Mouse (Mus musculus) cerebral cortex, adult 2 months (tissue): ENCODE data around the gene Mon2.

Experiments used
- WGBS: fragments of 180-500 bp; shearing (Covaris S2); methylation state at CpG from one replicate; pipeline ENCODE4 v1.1.7; 2018; 5-methylcytosine and 5-hydroxymethylcytosine counted together

Gene Mon2

DNA sequence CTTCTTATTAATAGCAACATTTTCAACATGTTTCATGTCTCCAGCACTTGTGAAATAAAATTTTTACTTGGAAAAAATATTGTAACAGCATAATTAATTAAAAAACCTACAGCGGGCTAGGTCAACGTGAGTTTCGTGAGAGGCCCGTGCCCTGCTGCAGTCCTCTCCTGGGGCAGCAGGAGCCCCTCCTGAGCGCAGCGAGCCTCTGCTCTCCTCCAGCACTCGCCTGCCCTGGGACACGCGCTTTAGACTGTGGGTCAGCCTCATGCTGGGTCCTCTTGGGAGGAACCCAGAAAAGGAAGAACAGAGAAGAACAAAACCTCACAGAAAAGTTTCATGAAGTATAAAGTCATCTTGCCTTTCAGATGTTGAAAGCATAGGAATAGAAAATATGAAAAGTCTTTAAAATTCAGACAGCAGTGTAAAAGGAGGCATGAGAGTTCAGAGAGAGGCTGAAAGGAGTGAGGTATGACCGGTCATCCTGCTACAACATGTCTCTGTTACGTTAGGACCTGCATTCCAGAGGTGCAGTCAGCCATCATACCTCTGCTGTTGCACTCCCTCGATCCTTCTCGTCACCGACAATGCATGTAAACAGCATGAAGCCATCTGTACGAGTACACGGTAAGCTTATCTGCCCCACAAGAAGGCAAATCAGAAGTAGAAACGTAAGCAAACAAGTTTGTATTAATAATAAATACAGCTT, 81.8 kb downstream of the Mon2 start:
- WGBS, result 75% methylated on average over 17 of the region's 17 CpGs

DNA sequence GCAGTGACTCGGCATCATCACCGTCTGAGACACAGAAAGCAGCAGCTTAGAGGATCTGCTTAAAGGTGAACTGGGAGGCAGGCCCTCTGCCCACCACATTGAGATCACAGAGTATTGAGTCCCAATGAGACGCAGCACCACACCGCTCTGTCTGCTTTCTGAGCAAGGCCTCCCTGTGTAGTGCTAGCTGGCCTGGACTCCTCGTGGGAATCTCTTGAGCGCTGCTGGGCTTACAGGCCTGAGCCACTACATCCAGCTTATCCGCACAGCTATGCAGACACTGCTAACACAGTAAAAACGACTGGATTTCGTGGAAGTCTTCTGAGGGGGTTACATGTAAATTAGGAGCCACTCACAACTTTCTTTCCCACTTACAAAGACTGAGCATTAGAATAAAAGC, 84.7 kb downstream of the Mon2 start:
- WGBS, result 41% methylated on average over 9 of the region's 9 CpGs

DNA sequence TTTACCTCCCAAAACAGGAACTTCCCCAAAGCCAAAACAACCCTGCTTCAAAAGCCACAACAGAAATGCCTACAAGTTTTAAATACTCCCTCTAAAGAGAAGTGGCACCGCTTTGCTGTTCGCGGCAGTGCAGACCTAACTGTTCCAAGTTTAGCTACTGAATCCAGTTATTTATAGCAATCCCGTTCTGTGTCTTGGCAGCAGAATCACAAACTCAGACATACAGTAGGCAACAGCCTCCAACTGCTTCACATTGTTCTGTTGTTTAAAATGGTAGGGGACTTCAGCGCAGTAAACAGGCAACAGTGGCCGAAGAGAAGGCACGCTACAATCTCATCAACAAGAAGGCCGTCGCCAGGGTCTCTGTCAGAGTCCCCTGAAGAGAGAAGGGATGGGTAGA, 85.3 kb downstream of the Mon2 start:
- WGBS, result 20% methylated on average over 9 of the region's 9 CpGs

DNA sequence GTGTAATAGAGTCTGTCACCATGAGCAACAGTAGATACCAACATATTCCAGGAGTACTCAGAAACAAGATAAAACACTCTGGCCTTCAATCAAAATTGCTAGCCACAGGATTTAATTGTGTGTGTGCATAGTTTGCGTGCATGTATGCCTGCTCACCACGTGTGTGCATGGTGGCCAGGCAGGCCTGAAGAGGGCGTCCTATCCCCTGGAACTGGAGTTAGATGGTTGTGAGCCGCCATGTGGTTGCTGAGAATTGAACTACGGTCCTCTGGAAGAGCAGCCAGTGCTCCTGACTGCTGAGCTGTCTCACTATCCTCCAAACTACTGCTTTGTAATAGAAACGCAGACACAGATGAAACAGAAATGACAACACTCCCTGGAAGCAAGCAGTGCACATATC, 85.7 kb downstream of the Mon2 start:
- WGBS, result 41% methylated on average over 6 of the region's 6 CpGs

DNA sequence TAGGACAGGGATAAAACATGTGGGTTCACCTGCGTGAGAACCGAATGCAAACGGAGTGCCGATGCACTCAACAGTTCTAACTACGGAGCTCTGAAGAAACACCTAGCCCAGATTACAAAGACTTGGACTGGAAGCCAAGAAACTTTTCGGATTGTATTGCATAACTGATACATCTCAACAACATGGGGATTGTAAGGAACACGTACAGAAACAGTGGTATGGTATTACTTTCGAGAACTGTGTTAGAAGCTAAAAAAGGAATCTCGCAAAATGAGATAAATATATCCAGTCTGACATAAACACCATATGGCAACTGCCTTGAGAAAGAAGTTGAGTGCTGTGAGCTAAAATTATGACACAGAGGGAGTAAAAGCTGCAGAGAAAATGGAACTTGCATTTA, 86.4 kb downstream of the Mon2 start:
- WGBS, result 49% methylated on average over 9 of the region's 9 CpGs

DNA sequence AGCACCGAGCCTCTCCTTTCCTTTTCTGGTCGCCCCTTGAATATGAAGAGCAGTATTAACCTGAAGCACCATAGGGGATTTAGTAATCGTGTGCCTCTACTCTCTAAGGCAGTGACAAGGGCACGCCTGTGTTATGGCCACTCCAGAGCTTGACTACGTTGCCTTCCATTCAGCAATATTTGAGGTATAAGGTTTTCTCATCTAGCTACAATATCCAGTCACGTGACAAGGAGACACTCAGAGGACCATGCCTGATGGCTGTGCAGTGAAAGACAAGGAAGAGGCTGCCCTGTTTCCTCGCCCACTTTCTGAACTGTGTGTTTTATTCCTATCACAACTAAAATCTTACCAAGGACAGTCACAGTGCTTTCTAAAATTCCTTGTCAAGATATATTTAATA, 87.9 kb downstream of the Mon2 start:
- 50% methylated on average over 7 of the region's 7 CpGs for WGBS

DNA sequence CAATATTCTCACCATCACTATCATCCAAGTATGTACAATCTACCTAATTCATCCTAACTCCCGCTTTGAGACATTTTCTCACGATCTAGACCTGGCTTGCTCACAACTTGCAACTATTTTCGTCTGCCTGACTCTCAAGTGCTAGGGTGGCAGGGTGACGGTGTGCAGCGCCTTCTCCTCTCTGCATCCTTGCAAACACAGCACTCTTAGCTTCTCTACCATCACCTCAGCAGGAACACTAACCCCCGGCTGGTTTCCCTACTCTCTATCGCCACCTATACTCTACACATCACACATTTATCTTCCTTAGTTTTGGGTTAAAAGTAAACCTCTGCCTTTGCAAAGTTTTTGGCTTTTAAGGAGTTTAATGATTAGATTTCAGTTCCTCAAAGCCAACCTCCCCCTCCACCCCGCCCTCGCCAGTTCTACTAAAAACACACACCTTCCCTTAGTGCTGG, 88.6 kb downstream of the Mon2 start:
- WGBS, result 10% methylated on average over 9 of the region's 9 CpGs

DNA sequence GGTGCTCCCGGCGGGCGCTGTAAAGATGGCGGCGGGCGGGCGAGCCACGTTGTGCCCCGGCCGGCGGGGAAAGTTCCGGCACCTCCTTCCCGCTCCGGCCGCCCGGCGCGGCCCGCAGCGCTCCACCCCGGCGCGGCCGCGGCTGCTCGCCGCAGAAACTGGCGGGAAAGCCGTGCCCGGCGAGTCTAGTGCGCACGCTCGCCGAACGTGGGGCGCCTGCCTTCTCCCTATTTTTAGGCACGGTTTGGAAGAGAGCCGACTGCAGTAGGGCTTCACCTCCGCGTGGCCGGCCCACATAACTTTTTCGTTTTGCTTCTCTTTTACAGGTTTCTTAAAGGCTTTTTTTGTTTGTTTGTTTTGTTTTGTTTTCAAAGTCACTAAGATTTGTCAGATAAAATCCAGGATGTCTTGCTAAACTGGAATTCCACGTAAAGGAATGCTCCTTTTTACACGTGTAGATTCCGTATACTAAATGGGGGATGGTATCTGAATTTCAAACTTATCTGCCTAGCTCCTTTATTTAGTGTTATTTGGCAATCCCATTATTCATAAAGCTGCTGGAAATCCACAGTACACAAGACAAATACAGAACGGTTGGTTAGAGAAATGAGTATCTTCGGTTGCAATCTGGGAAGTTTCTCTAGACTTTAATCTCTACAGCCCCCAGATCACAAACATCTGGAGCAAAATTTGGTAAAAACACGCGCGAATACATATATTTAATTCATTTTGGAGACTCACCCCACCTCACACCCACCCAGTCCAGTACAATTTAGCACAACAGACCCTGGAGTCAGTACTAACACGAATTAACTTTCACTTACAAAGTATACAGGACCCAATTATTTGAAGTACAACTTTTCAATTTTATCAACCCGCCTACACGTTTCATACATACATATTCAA, 89.7 kb downstream of the Mon2 start:
- 6% methylated on average over 54 of the region's 54 CpGs for WGBS

DNA sequence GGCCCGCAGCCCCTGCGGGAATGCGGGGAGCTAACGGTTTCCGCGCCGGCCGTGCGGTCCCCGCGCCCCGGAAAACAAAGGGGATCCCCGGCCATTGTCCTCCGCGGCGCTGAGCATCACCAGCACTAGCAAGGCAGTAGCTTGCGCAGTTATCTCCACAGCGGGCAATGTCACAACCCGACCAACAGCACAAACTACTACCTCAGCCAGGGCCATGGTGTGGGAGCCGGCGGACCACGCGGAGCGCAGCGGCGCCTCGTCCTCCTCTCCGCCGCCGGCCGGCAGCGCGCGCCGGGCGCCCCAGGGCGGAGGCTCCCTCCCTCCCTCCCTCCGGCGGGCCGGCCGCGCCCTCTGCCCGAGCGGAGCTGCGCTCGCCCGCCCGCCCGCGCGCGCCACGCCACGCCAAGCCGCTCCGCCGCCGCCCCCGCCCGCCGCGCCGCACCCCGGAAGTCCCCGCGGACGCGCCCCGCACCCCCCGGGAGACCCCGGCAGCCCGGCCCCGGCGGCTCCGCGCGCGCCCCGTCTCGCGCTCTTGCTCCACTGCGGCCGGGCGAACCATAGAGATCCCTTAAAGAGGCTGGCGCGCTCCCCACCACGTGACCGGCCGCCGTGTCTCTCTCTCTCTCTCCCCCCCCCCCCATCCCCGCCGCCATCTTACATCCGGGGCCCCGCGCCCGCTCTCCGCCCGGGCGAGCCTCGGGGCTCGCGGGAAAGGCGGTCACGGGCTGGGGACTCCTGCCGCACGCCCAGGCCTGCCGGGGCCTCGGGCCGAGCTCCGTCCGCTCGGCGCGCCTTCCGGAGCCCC, 90.6 kb downstream of the Mon2 start:
- 1% methylated on average over 96 of the region's 115 CpGs for WGBS

DNA sequence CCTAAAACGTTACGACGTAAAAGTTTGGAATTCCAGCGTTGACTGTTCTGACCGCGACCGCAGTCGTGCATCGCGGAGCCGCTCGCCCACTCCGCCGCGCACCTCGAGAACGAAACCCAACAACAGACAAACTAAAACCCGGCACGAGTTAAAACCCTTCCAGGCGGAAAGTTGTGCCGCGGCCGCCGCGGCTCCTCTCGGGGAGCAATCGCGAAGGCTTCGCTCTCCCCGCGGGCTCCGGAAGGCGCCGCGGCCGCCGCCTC, 91.1 kb downstream of the Mon2 start:
- under 1% methylated on average over 37 of the region's 37 CpGs for WGBS

DNA sequence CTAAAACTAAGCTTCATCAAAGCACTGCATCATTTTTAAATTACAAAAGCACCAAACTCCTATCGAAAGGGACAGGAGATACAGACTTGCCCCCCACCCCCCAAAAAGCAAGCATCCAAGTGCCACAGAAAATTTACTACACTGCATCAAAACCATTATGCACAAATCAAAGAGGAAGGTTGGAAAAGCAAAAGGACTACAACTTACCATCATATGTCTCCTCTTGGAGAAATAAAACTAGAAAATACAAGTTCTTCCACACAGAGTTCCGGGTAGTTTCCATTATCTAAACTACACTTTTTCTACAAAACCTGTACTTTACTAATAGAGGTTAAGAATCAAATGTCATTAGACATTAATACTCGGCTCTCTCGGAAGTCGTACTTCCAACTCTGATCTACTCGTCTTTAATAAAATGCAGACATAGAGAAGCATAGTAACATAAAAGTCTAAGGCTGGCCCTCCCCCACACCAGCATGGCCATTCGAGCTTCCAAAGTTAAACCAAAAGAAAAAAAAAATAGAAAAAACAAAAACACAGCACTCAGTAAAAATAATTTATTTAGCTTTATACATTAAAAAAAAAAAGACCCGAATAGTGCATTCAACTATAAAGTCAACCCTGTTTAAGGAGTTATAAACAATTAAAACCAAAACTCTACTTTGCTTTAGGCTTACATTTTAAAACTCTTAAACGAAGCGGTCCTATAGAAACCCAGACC, 91.6 kb downstream of the Mon2 start:
- WGBS, result 2% methylated on average over 10 of the region's 10 CpGs

DNA sequence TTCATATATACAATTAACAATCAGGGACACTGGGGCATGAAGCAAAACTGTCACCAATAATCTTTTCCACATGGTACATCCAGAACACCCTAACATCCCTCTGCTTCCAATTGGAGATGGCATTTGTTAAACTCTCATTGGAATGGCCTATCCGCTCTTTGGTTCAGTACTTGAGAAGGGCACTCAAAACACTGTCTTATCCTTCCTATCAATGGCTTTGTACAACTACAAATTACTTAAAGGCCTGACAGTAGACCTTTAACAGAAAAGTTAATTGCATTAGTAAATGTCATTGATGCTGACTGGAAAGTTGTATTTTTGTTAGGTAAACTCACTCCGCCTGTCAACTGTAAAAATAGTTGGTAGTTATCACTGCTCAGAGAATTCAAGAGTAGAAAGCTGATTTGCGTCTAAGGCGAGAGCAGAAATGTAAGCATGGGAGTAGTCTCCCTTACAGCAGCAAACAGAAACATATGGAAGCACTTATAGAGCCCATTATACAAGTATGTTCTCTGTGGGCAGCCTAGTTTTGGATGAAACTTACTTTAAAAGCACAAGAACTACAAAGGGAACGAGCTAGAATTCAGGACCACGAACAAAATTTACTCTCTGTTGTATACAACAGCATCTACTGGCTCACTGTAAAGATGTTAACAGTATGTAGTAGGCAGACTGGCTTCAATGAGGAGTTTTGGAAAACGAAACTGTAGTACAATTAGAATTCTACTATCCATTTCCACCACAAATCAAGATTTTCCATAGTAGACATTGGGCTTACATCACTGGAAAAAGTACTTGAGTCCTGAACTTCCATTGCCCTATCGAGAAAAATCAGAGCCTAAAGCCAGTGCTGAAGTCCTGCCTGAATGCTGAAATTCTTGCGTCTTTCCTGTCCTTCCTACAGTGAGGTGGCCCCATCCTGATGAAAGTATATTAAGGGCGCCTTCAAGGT, 92.5 kb downstream of the Mon2 start:
- WGBS, result 18% methylated on average over 10 of the region's 10 CpGs

DNA sequence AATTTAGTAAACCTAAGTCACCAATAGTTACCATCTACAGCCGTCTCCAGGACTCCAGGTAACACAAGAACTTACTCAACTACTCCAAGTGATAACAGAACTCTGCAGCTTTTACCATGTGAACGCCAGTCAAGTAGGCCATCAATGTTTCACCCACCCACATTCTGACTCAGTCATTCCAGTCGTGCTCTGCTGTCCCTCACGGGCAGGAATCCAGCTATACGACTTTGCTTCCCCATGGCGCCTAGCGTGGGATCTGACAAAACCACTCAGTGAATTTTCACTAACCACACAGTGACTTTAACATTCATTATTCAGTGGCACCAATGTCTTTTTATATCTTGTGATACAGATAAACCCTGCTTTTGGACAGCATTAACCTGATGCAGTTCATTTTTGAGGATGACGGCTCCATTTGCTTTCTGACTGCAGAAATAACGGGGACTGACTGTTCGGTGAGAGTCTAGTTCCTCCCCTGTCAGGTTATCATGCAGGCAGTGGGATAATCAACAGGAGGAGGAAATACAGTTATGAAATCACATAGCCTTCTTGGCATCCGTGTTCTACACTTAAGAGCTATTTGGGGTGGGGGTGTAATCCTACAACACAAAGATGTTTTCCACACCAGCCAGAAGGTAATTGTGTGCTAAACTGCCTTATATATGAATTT, 93.3 kb downstream of the Mon2 start:
- 27% methylated on average over 11 of the region's 11 CpGs for WGBS

DNA sequence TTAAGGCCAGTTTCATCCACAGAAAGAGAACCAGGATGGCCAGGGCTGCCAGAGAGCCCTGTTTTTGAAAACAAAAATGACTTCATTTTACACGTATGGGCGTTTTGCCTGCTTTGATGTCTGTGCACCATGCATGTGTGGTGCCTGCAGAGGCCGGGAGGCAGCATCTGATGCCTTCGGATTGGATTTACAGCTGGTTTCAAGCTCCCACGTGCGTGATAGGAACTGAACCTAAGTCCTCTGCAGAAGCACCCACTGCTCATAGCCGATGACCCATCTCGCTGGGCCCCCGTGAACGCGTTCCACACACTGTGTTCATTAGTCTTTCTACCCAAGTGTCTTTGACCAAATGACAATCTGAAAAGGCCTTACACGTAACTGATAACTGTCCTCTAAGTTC, 96.2 kb downstream of the Mon2 start:
- WGBS, result 95% methylated on average over 12 of the region's 12 CpGs

DNA sequence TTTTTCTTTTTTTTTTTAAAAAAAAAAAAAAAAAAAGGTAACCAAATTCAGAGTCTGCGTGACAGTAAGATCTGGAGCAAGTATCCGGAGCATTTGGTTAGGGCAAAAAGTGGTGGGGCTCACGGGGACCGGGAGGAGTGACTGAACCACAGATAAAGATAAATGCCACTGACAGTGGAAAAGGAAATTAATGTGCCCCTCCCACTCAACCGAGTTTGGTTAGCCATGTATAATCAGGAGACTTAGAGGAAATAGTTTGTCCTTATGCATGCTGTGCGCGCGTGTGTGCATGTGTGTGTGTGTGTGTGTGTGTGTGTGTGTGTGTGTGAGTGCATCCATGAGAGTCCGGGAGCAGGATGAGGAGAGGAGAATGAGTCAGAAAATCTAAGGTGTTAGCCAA, 100.3 kb downstream of the Mon2 start:
- WGBS, result 69% methylated on average over 9 of the region's 9 CpGs

DNA sequence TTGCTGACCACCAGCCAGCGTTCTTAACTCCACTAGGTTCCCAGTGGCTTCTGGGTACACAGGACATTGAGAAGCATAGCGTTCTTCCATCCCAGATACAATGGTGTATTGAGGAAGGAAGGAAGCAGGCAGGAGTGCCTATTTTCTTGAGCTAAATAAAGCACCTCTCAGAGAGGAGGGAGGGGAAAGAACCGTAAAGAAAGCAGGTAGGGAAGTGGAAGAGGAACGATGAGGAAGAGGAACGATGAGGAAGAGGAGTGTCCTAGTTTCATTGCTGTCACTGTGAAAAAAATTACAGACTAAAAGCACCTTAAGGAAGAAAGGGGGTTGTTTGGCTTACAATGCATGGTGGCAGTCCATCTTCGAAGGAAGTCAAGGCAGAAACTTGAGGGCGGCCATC, 106.1 kb downstream of the Mon2 start:
- 78% methylated on average over 7 of the region's 7 CpGs for WGBS

DNA sequence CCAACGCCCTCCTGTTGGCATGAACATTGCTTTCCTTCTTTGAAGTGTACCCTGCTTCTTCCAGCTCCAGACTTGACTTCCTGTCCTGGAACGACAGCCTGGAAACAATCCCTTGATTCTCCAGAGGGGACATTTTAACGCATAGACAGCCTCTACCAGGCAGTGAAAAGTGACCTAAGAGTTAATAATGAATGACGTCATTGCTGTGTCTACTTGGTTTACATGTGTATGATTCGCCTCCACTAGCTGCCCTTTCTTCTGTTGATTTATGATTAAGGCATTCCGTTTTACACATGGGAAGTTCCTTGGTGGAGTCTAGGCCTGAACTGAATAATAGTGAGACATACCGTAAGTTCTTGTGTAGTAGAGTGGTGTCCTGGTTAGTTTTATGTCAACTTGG, 109.9 kb downstream of the Mon2 start:
- WGBS, result 73% methylated on average over 7 of the region's 7 CpGs

DNA sequence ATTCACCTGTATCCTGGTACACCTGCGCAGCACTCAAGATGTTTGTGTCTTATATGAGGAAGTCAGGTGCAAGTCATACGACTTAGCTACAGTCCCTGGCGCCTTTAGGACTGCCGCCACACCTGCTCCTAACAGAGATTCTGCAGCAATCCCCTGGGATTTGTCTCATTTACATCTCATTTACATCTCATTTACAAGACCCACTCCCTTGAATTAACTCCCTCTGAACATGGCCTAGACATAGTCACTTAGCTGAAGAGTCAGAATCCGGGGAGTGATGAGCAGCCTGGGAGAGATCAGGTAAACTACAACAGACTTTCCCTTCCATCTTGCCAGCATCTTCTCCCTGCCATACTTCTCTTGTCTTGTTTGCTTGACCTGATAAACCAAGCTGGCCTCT, 110.7 kb downstream of the Mon2 start:
- 86% methylated on average over 5 of the region's 5 CpGs for WGBS

DNA sequence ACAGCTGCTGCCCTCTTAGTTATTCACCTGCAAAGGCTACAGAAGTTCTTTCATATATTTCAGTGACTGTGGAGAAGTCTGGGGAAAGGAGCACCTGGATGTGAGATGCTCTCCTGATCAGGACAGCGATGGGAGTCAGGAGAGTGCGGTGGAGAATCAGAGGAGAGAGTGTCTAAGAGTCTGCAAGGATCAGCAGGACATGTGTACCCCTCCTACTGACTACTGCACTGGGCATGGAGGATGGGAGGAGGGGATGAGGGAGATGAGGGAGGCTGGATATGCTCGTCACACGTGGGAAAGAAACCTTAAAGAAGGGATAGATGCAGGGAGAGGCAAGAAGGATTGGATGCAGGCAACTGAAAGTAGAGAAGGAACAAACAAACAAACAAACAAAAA, 112.1 kb downstream of the Mon2 start:
- WGBS, result 61% methylated on average over 4 of the region's 4 CpGs
